Mouse (Mus musculus): Measurements from ENCODE around the gene Wdr25. TPM values are rescaled to one million over a fixed set of nuclear protein-coding genes. Genes with fewer than 3 reads are reported as not detected.

Wdr25 gene
- total and polyA plus RNA-seq, 3 experiments: 8.7 to 10.8 TPM; not detected in 1

- TF ChIP-seq POLR2AphosphoS2 (IDR thresholded peaks at IDR 0.05; ENCODE audit: low read length) (no peak), ETS1 (IDR thresholded peaks at IDR 0.05; ENCODE audit: low read depth, low read length) (no peak), CTCF (IDR thresholded peaks at IDR 0.05 in 2 of 3, conservative IDR thresholded peaks at IDR 0.05 in 1 of 3; ENCODE audit: control insufficient read depth in 1 of 3, insufficient read depth in 1 of 3, low read depth in 2 of 3, low read length in 3 of 3, poor library complexity in 1 of 3, severe bottlenecking in 1 of 3) (peak; percentile 45 to 63 (median 54)), KAT2A (conservative IDR thresholded peaks at IDR 0.05; ENCODE audit: low read depth, low read length) (no peak), ZNF384 (IDR thresholded peaks at IDR 0.05; ENCODE audit: low read depth, low read length) (no peak), RAD21 (IDR thresholded peaks at IDR 0.05; ENCODE audit: low read depth, low read length) (peak; percentile 50), ZMIZ1 (IDR thresholded peaks at IDR 0.05; ENCODE audit: low read depth, low read length) (no peak), TCF12 (IDR thresholded peaks at IDR 0.05; ENCODE audit: low read depth, low read length) (no peak), GABPA (IDR thresholded peaks at IDR 0.05; ENCODE audit: low read depth, low read length) (no peak), MAZ (IDR thresholded peaks at IDR 0.05; ENCODE audit: low read depth, low read length) (no peak), ZC3H11A (IDR thresholded peaks at IDR 0.05; ENCODE audit: low read depth, low read length) (peak; percentile 17; the same call in 1 of the 2 replicates), BHLHE40 (IDR thresholded peaks at IDR 0.05; ENCODE audit: borderline replicate concordance, low read depth, low read length) (no peak), SIN3A (IDR thresholded peaks at IDR 0.05; ENCODE audit: low read length) (no peak), SMC3 (IDR thresholded peaks at IDR 0.05; ENCODE audit: low read depth, low read length) (peak; percentile 62), POLR2AphosphoS5 (IDR thresholded peaks at IDR 0.05; ENCODE audit: borderline replicate concordance, low read depth, low read length) (no peak)
- Histone ChIP-seq H3K27ac (ENCODE audit: control insufficient read depth, low read depth, low read length) (no peak overlapping the region), H3K9ac (ENCODE audit: control insufficient read depth, low read depth, low read length, poor library complexity, severe bottlenecking) (no peak overlapping the region), H3K4me1 (ENCODE audit: control insufficient read depth in 1 of 2, insufficient read depth in 2 of 2, low read length in 2 of 2) (peaks cover 6 to 21% of the 10 kb centered on the region in 2 experiments; a peak in 3 of 4 replicates), H3K36me3 (ENCODE audit: control insufficient read depth in 1 of 2, insufficient read depth in 2 of 2, low read length in 2 of 2) (peaks cover 2 to 24% of the 10 kb centered on the region in 2 experiments; a peak in 3 of 4 replicates), H3K4me3 (ENCODE audit: control insufficient read depth in 1 of 2, insufficient read depth in 1 of 2, low read depth in 2 of 2, low read length in 2 of 2) (no peak overlapping the region), H3K27me3 (ENCODE audit: control insufficient read depth in 1 of 2, insufficient read depth in 2 of 2, low read length in 2 of 2) (no peaks in the 10 kb centered on the region), H3K79me2 (ENCODE audit: control insufficient read depth, insufficient read depth, low read length, poor library complexity) (peaks cover 26% of the 10 kb centered on the region), H3K9me3 (replicated peaks; ENCODE audit: insufficient read depth, low read length) (no peaks in the 10 kb centered on the region)
- DNase-seq (ENCODE audit: low read depth, low spot score): peak; percentile 64
These were observed 2.6 kb downstream of the Wdr25 start for GRCm38 (mm10) chr12:108896006-108896405.

GRCm38 (mm10) chr12:108901346-108901745 is 7.9 kb downstream of the Wdr25 start:
- Histone ChIP-seq H3K36me3 (ENCODE audit: control insufficient read depth in 1 of 2, insufficient read depth in 2 of 2, low read length in 2 of 2) (peaks cover 0 to 12% of the 10 kb centered on the region in 2 experiments; a peak in 2 of 4 replicates), H3K27ac (ENCODE audit: control insufficient read depth, low read depth, low read length) (no peak overlapping the region)
- TF ChIP-seq ZMIZ1 (IDR thresholded peaks at IDR 0.05; ENCODE audit: low read depth, low read length) (no peak), UBTF (IDR thresholded peaks at IDR 0.05; ENCODE audit: borderline replicate concordance, insufficient read depth, low read depth, low read length) (no peak), GATA1 (IDR thresholded peaks at IDR 0.05; ENCODE audit: low read depth, low read length) (peak; percentile 54), E2F4 (IDR thresholded peaks at IDR 0.05; ENCODE audit: borderline replicate concordance, low read depth, low read length) (no peak)

More at GRCm38 (mm10) chr12:108901346-108901745, 7.9 kb downstream of the Wdr25 start:
- Histone ChIP-seq H3K9me3 (replicated peaks; ENCODE audit: insufficient read depth, low read length) (no peaks in the 10 kb centered on the region), H3K27me3 (ENCODE audit: control insufficient read depth in 1 of 2, insufficient read depth in 2 of 2, low read length in 2 of 2) (no peaks in the 10 kb centered on the region), H3K79me2 (ENCODE audit: control insufficient read depth, insufficient read depth, low read length, poor library complexity) (no peaks in the 10 kb centered on the region), H3K4me1 (ENCODE audit: control insufficient read depth in 1 of 2, insufficient read depth in 2 of 2, low read length in 2 of 2) (peaks cover 2 to 19% of the 10 kb centered on the region in 2 experiments; a peak in 3 of 4 replicates), H3K9ac (ENCODE audit: control insufficient read depth, low read depth, low read length, poor library complexity, severe bottlenecking) (no peak overlapping the region), H3K4me3 (ENCODE audit: control insufficient read depth in 1 of 2, insufficient read depth in 1 of 2, low read depth in 2 of 2, low read length in 2 of 2) (no peak overlapping the region)
- DNase-seq (ENCODE audit: low read depth, low spot score): peak; percentile 67
